Mouse (Mus musculus) neural tube, embryonic 15.5 days (tissue): ENCODE measurements at regions not wholly inside any gene's neighbourhood (a gene's known extent, or its start where the extent isn't known, plus 50 kb on each side); places are given as distances from the start of the nearest gene placed in this dataset.

Experiments
- ATAC-seq: fragments of 200-750 bp; cut with Nextera tagmentation; 2 replicates; pipeline ENCODE4 v1.8.0; 2017; ENCODE audit warnings: mild to moderate bottlenecking, moderate TSS enrichment, moderate library complexity; ENCODE audit not compliant: low FRiP score
- H3K27ac ChIP-seq: fragments of 300-500 bp; sonication (generic); replicated peaks from 2 replicates; pipeline ENCODE4 v1.5.1; 2015; ENCODE audit warnings: mild to moderate bottlenecking, inconsistent platforms
- H3K27me3 ChIP-seq: fragments of 300-500 bp; sonication (generic); replicated peaks from 2 replicates; pipeline ENCODE4 v1.6.1; 2015; ENCODE audit warnings: inconsistent platforms
- H3K36me3 ChIP-seq: fragments of 300-500 bp; sonication (generic); 2 replicates; pipeline ENCODE4 v1.6.1; 2015; ENCODE audit warnings: inconsistent platforms
- H3K4me1 ChIP-seq: fragments of 300-500 bp; sonication (generic); 2 replicates; pipeline ENCODE4 v1.6.1; 2015; ENCODE audit warnings: inconsistent platforms
- H3K4me2 ChIP-seq: fragments of 300-500 bp; sonication (generic); 2 replicates; pipeline ENCODE4 v1.6.1; 2015; ENCODE audit warnings: inconsistent platforms, mild to moderate bottlenecking, moderate library complexity
- H3K4me3 ChIP-seq: fragments of 300-500 bp; sonication (generic); replicated peaks from 2 replicates; pipeline ENCODE4 v1.5.1; 2015; ENCODE audit warnings: mild to moderate bottlenecking, inconsistent platforms
- H3K9ac ChIP-seq: fragments of 300-500 bp; sonication (generic); replicated peaks from 2 replicates; pipeline ENCODE4 v1.6.1; 2015; ENCODE audit warnings: mild to moderate bottlenecking, inconsistent platforms
- H3K9me3 ChIP-seq: fragments of 300-500 bp; sonication (generic); replicated peaks from 2 replicates; pipeline ENCODE4 v1.6.1; 2016; ENCODE audit warnings: inconsistent platforms
- WGBS: fragments of 180-500 bp; shearing (Covaris S2); methylation state at CpG from one replicate; pipeline ENCODE4 v1.1.7; 2015; ENCODE audit warnings: mixed read lengths; 5-methylcytosine and 5-hydroxymethylcytosine counted together

DNA sequence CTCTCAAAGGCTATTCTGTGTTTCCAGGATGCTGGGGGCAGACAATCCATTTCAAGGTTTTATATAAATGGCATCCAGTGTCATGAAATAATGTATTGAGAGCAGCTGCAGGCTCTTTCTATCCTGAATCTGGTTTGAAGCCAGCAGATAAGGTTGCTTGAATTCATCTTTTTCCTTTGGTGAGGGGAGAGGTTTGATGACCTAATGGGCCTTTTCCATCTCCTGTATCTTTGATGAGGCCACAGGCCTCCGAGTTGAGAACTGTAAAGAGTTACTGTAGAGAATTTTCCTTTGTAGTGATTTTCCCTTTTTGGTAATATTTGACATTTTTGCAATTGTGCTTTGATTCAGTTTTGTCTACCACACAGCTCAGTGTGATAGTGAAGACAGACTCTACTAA is 458.8 kb upstream of the 1700008P02Rik start:
- Histone ChIP-seq H3K9ac (no peak overlapping the region), H3K4me3 (no peak overlapping the region), H3K9me3 (no peaks in the 10 kb centered on the region), H3K36me3 (no peaks in the 10 kb centered on the region), H3K27ac (no peak overlapping the region), H3K4me2 (no peak overlapping the region), H3K4me1 (no peaks in the 10 kb centered on the region), H3K27me3 (no peaks in the 10 kb centered on the region)
- WGBS: 83% methylated on average over 1 of the region's 1 CpGs
- ATAC-seq: no peak

GRCm38 (mm10) chr3:7076850-7077249 is 456.6 kb upstream of the 1700008P02Rik start:
- ATAC-seq: no peak
- Histone ChIP-seq H3K27me3 (no peaks in the 10 kb centered on the region), H3K9me3 (no peaks in the 10 kb centered on the region), H3K9ac (no peak overlapping the region), H3K4me3 (no peak overlapping the region), H3K4me2 (no peak overlapping the region), H3K27ac (no peak overlapping the region), H3K36me3 (no peaks in the 10 kb centered on the region), H3K4me1 (no peaks in the 10 kb centered on the region)
- WGBS: 70% methylated on average over 3 of the region's 3 CpGs

- no peak for ATAC-seq
- H3K4me1 ChIP-seq: no peaks in the 10 kb centered on the region
- H3K27ac ChIP-seq: no peak overlapping the region
- no peaks in the 10 kb centered on the region for H3K27me3 ChIP-seq
- H3K36me3 ChIP-seq: no peaks in the 10 kb centered on the region
- H3K9me3 ChIP-seq: no peaks in the 10 kb centered on the region
- no peak overlapping the region for H3K9ac ChIP-seq
- no peak overlapping the region for H3K4me2 ChIP-seq
- H3K4me3 ChIP-seq: no peak overlapping the region
- 68% methylated on average over 2 of the region's 2 CpGs for WGBS
Observed at GRCm38 (mm10) chr3:7074488-7074887, 454.2 kb upstream of the 1700008P02Rik start.

DNA sequence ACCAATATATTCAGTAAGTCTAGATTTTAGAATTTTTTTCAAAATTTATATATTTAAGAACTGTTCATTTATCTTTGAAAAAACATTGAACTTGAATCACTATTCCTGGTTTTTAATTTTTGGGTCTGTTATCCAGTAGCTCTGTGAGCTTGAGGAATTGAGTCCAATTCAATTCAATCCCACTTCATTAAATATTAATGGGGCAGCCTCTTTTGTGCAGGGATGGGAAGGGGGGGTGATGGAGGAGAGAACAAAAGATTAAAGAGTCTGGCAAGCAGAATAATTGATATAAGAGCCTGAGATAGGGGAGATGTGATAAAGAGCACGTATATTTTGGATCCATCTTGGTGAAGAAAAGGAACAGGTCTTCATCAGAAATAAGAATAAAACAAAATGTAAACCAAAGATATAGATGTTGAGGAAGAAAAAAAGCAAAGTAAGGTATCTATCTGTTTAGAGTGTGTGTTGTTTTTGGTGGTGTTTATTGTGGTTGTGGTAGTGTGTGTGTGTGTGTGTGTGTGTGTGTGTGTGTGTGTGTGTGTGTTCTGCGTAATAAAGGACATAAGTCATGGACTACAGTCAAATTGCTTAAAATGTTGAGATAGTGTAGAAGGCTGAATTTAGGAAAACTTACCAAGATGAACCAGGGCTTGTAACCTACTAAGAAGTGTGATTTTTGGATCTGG is 421.3 kb upstream of the 1700008P02Rik start:
- no peaks in the 10 kb centered on the region for H3K36me3 ChIP-seq
- no peak overlapping the region for H3K4me2 ChIP-seq
- no peak for ATAC-seq
- no peak overlapping the region for H3K9ac ChIP-seq
- H3K4me3 ChIP-seq: no peak overlapping the region
- H3K9me3 ChIP-seq: no peaks in the 10 kb centered on the region
- no peak overlapping the region for H3K27ac ChIP-seq
- no peaks in the 10 kb centered on the region for H3K27me3 ChIP-seq
- H3K4me1 ChIP-seq: no peaks in the 10 kb centered on the region
- WGBS: 36% methylated on average over 2 of the region's 2 CpGs

GRCm38 (mm10) chr3:7035833-7036232 is 415.6 kb upstream of the 1700008P02Rik start:
- Histone ChIP-seq H3K4me2 (no peak overlapping the region), H3K4me1 (no peaks in the 10 kb centered on the region), H3K27me3 (no peaks in the 10 kb centered on the region), H3K9ac (no peak overlapping the region), H3K27ac (no peak overlapping the region), H3K4me3 (no peak overlapping the region), H3K9me3 (no peaks in the 10 kb centered on the region), H3K36me3 (no peaks in the 10 kb centered on the region)
- 46% methylated on average over 2 of the region's 2 CpGs for WGBS
- no peak for ATAC-seq

DNA sequence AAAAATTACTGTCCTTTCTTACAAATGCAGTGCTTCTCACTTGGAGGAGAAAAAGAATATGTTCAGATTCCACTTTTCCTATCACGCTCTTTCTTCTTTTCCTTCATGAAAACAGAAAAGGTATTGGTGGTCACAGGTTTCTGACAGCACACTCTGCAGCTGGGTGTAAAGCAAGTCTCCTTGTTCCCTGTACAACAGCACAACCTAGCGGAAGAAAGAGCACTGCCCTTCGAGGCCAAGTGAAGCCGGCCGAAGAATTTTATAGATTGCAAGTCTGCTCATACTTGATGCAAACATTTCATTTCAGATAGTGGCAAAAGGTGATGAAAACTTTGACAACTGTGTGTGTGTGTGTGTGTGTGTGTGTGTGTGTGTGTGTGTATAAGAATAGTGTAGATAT is 407.6 kb upstream of the 1700008P02Rik start:
- 0 out of 2 replicates have a peak overlapping the region, but pooled peaks have one; percentile 25 for H3K4me2 ChIP-seq
- no peaks in the 10 kb centered on the region for H3K36me3 ChIP-seq
- ATAC-seq: peak; percentile 89; the same call in 1 of the 2 replicates
- H3K4me3 ChIP-seq: no peak overlapping the region
- H3K9ac ChIP-seq: no peak overlapping the region
- no peaks in the 10 kb centered on the region for H3K4me1 ChIP-seq
- no peaks in the 10 kb centered on the region for H3K9me3 ChIP-seq
- no peaks in the 10 kb centered on the region for H3K27me3 ChIP-seq
- no peak overlapping the region for H3K27ac ChIP-seq
- 18% methylated on average over 5 of the region's 5 CpGs for WGBS

DNA sequence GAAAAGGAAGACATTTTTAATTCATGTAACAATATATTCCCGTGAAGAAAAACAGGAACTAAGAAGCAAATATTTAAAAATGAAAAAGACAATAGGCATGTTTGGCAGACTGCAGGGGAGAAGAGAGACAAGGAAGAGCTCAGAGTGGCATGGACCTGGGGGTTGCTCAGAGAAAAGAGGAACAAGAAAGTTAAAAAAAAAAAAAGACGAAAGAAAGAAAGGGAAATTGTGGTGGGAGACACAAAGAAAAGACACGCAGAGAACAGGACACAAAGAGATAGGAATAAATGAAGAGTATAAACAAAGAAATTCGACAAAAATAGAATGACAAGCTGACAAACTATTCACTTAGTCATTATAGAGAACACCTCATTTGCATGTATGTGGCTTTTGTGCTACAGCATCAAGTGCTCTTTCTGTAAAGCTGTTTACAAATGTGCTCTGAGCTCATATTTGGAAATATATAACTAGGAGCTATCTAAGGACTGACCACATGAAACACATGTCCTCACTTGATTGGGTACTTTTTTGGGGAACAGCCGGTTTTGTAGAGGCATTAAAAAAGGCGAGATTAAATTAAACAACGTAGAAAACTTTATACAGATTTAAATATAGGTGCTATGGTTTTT is 394.2 kb upstream of the 1700008P02Rik start:
- Histone ChIP-seq H3K27ac (no peak overlapping the region), H3K27me3 (no peaks in the 10 kb centered on the region), H3K9ac (no peak overlapping the region), H3K9me3 (no peaks in the 10 kb centered on the region), H3K4me1 (no peaks in the 10 kb centered on the region), H3K4me2 (no peak overlapping the region), H3K36me3 (no peaks in the 10 kb centered on the region), H3K4me3 (no peak overlapping the region)
- ATAC-seq: no peak
- 36% methylated on average over 7 of the region's 7 CpGs for WGBS

DNA sequence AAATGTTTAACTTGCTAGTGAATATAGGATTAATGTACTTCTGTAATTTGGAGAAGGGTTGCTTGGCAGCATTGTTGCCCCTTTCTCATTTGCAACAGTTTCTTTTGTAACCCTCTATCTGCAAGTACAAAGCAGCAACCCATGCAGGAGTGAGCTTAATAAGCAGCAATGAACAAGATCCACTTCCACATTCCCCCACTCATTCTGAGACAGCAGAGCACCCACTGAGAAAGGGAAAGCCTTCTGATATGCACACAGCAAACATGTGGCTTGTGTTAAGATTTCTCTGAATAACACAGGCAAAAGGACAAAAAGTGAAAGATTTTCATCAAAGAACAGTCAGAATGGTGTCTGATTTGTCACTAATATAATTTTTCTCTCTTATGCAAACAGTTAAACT is 393.3 kb upstream of the 1700008P02Rik start:
- no peak for ATAC-seq
- Histone ChIP-seq H3K4me2 (no peak overlapping the region), H3K27ac (no peak overlapping the region)

DNA sequence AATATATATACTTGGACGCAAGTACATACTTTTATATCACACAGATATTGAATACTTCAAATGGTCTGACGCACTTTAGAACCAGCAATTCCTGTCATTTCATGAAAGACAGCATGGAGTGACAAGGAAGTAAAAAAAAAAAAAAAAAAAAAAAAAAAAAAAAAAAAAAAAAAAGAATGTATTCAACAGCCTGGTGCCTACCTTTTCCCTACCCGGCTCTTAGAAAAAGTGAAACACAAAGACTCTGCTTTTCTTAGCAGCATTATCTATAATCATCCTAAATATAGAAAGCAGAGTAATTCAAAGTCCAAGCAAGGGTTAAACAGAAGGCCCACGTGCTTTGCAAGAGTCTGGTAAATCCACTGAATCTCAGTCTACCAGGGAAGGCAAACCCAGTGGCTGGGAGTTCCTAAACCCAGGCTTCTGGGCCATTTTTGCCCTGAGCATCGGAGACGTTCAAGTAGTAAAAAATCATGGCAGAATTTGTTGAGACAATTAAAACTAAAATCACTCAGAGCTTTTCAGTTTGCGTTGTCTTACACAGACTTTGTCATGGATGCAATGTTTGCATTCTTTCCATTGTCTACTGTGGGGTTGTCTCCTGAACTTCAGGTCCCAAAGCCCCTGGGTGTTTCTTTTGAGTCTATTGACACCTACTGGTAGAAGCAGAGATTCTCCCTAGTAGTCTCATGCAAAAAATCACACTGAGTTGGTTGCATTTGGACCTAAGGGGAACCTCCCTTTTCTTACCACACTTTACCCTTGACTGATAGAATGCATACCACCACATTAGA is 390.2 kb upstream of the 1700008P02Rik start:
- Histone ChIP-seq H3K27me3 (no peaks in the 10 kb centered on the region), H3K27ac (no peak overlapping the region), H3K4me1 (no peaks in the 10 kb centered on the region), H3K9me3 (no peaks in the 10 kb centered on the region), H3K36me3 (no peaks in the 10 kb centered on the region), H3K4me3 (no peak overlapping the region), H3K9ac (no peak overlapping the region), H3K4me2 (no peak overlapping the region; the same call in 1 of the 2 replicates)
- peak; percentile 45; the same call in 1 of the 2 replicates for ATAC-seq
- WGBS: 52% methylated on average over 7 of the region's 7 CpGs

More for the DNA sequence above, 393.3 kb upstream of the 1700008P02Rik start:
- no peaks in the 10 kb centered on the region for H3K9me3 ChIP-seq
- H3K36me3 ChIP-seq: no peaks in the 10 kb centered on the region
- H3K4me3 ChIP-seq: no peak overlapping the region
- H3K9ac ChIP-seq: no peak overlapping the region
- no peaks in the 10 kb centered on the region for H3K4me1 ChIP-seq
- H3K27me3 ChIP-seq: no peaks in the 10 kb centered on the region

DNA sequence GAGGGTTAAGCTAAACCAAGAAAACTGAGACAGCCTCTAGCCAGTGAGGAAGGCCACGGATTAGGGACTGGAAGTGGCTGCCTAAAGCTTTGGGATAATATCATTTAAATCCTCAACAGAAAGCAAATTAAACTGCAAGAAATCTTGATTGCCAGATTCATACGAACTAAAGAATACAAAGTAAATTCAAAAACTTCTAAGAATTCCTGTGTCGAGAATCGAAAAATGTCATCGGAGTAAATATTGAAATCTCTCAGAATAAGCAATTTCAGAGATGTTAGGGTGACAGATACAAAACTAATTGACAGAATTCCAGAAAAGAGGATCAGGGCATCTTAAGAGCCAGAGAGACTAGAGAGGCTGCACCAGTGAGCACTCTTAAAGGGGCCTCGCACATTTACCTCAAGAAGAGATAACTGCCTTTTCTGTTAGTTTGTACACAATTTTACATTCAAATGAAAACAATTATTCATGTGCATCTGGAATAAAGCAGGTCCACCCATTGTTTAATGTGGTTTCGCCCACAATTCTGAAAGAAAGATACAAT is 388.5 kb upstream of the 1700008P02Rik start:
- H3K27me3 ChIP-seq: no peaks in the 10 kb centered on the region
- H3K9ac ChIP-seq: no peak overlapping the region
- no peaks in the 10 kb centered on the region for H3K9me3 ChIP-seq
- no peaks in the 10 kb centered on the region for H3K36me3 ChIP-seq
- no peak overlapping the region for H3K4me2 ChIP-seq
- no peak for ATAC-seq
- H3K27ac ChIP-seq: no peak overlapping the region
- no peaks in the 10 kb centered on the region for H3K4me1 ChIP-seq
- H3K4me3 ChIP-seq: no peak overlapping the region
- 84% methylated on average over 7 of the region's 7 CpGs for WGBS

- Histone ChIP-seq H3K9me3 (no peaks in the 10 kb centered on the region), H3K4me3 (no peak overlapping the region), H3K4me1 (no peaks in the 10 kb centered on the region), H3K9ac (no peak overlapping the region), H3K4me2 (no peak overlapping the region), H3K36me3 (no peaks in the 10 kb centered on the region), H3K27me3 (no peaks in the 10 kb centered on the region), H3K27ac (no peak overlapping the region)
- WGBS: 52% methylated on average over 5 of the region's 5 CpGs
- ATAC-seq: no peak
Observed at GRCm38 (mm10) chr3:7007811-7008359, 387.6 kb upstream of the 1700008P02Rik start.
